Mouse (Mus musculus): Measurements from ENCODE around the gene Flnc.
"Not testable (repeated sequence)": the region's sequence is repeated elsewhere in the genome, so short reads cannot be mapped to it uniquely, and the experiment has no call there.

The Flnc gene

DNA sequence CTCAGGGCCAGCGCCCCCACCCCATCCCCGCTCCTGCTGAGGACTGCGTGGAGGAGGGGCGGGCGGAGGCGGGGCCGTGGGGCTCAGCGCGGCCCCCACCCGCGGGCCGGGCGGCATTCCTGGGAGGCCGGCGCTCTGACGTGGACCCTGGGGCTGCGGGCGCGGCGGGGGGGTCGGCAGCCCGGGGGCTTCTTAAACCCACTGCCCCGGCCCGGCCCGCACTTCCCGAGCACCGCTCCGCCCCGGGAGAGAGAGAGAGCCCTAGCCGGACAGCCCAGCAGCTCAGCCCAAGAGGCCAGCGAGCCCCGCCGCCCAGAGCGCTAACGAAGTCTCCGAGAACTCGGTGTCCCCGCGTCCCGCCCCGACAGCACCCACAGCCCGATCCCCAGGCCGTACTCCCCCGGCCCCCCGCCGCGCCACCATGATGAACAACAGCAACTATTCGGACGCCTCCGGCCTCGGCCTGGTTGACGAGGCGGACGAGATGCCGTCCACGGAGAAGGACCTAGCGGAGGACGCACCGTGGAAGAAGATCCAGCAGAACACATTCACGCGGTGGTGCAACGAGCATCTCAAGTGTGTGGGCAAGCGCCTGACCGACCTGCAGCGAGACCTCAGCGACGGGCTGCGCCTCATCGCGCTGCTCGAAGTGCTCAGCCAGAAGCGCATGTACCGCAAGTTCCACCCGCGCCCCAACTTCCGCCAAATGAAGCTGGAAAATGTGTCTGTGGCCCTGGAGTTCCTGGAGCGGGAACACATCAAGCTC is at the start of gene Flnc:
Gene Flnc (plus strand): TSS at position 219 of the 766 bp plus-strand sequence.
- DNase-seq = no peak

DNA sequence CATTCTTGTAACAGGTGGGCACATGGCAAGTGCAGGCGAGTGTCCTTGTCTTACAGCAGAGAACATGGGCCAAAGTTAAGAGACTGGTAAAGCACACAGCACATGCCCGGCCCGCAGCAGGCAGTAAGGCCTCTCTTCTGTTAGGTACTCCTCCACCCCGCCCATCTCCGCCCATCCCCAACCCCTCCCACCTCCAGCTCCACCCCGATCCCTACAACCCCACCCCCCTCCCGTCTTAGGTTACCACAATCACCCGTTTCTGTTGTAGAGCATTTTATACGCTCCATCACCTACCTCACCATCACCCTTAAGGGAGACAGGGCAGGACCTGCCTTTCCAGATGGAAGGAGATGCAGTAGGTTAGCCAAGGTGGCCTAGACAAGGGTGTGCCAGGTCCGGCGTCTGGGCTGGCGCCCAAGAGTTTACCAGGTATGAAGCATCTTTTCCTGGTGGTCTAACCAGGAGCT is 45.0 kb upstream of the Flnc start, which contains the start of gene Opn1sw:
Gene Opn1sw (minus strand): TSS at position 417 of the 467 bp plus-strand sequence.
- DNase-seq = no peak

DNA sequence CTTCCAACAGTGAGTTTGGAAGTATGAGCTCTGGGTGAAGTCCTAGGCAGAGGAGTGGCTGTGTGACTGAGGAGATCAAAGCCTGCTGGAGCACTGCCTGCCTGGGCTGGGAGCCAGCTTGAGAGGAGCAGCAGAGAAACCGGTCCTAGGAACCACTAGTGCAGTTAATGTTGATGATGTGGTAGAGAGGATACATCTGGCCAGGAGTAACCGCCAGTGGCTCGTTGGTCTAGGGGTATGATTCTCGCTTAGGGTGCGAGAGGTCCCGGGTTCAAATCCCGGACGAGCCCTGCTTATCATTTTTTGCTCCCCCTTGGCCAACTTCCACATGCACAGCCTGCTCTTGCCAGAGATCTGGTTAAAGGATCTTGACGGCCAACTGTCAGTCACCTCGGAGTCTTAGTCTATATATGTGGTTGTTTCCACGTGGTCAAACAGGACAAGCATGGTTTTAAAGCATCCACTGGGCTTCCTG is 44.4 kb upstream of the Flnc start:
- DNase-seq = peak; percentile 87 to 89

DNA sequence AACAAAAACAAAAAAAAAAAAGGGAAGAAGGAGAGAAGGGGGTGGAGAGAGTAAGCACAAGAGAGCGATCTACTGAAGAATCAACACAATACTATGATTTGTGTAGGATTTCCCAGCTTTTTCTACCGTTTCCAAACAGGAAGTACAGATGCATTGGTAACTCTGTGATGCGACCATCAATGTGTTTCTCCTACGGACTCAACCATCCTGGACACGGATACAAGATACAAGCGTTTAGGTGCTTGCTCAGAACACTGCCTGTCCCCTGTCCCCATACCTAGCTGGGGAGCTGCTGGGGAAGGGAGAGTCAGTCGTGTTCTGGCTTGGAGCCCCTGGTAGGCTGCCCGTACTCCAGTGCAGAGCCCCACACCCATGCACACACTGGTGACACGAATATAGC is 43.6 kb upstream of the Flnc start:
- DNase-seq = no peak

DNA sequence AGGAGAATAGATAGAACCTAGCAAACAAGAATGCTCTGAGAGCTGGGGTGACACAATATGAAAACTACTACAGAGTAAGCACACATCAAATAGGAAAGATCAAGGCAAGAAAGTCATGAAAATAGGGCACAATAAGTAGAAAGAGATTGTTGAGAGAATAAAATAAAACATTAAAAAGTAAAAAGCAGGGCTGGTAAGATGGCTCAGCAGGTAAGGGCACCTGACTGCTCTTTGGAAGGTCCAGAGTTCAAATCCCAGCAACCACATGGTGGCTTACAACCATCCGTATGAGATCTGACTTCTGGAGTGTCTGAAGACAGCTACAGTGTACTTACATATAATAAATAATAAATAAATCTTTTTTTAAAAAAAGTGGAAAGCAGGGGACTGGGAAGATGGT is 42.6 kb upstream of the Flnc start:
- not testable (repeated sequence) for DNase-seq

DNA sequence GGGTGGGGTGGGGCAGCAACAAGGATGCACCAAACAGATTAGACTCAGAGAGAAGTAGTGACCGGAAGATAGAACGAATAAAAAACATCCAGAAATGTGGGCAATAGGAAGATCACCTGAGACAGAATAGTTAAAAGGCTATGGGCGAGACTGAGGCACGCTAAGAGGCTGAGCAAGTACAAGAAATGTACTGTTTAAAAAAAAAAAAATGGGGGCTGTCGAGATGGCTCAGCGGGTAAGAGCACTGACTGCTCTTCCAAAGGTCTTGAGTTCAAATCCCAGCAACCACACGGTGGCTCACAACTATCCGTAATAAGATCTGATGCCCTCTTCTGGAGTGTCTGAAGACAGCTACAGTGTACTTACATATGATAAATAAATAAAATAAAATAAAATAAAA is 41.8 kb upstream of the Flnc start:
- not testable (repeated sequence) for DNase-seq

DNA sequence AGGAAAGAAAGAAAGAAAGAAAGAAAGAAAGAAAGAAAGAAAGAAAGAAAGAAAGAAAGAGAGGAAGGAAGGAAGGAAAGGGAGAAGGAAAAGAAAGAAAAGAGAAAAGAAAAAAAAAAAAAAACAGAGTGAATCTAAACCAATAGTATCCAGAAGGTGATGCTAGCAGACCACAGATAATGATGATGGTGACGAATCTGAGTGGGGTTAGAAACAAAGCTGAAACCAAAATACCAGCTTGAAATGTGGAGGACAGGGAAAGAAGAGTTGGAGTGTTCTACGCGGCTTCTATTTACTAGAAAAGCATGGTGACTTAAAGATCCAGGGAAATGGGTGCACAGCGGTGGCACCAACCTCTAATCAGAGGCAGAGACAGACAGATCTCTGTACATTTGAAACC is 41.3 kb upstream of the Flnc start:
- DNase-seq = no peak

DNA sequence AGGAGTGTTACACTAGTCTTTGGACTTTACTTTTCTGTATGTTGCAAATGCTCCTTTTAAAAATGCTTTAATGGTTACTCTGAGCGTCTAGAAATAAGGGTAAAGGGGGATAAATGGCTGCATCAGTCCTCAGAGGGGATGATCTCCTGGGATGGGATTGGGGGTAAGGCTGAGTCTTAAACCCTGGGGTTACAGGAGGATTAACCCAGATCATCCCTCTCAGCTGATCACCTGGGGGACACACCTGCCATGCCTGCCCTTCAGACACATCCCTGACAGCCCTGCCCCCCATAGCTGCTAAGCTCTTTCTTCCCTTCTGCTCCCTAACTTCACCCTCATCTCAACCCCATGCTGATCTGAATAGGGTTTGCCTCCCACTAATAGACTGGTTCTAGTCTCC is 38.8 kb upstream of the Flnc start:
- DNase-seq = no peak

DNA sequence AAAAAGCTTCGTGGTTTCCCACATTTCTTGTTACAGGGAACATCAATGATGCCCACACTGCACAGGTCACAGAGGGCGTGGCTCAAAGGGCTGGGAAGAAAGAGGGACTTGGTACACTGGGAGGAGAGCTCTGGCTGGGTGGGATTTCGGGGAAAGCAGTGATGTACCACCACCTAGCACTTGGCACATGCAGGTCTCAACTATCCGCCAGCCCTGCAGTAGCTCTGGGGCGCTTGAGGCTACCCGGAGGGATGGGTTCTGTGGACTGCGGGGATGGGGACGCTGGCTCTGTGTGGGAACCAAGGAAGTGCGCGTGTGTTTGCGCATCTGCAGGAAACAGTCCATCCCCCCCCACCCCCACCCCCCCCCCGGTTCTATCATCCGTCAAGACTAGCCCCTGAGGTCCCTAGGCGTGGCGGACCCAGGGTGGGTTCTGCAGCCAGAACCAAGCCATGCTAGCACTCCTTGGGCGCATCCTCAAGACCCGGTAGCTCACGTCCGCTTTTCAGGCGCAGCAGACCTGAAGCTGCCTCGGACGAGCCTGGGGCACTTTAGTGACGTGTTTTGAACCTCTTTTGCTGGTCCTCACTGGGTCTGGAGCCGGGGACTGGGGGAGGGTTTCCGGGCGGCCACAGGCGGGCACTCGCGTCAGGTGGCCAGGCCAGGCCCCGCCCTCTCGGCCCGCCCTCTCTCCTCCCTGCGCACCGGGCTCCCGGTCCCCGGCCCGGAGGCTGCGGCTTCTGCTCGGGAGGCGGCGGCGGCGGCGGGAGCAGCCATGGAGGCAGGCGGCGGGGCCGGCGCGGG is 36.9 kb upstream of the Flnc start, which contains the start of gene Ccdc136:
Gene Ccdc136 (plus strand): TSS at position 400 of the 804 bp plus-strand sequence.
- peak; percentile 65 to 73 for DNase-seq

DNA sequence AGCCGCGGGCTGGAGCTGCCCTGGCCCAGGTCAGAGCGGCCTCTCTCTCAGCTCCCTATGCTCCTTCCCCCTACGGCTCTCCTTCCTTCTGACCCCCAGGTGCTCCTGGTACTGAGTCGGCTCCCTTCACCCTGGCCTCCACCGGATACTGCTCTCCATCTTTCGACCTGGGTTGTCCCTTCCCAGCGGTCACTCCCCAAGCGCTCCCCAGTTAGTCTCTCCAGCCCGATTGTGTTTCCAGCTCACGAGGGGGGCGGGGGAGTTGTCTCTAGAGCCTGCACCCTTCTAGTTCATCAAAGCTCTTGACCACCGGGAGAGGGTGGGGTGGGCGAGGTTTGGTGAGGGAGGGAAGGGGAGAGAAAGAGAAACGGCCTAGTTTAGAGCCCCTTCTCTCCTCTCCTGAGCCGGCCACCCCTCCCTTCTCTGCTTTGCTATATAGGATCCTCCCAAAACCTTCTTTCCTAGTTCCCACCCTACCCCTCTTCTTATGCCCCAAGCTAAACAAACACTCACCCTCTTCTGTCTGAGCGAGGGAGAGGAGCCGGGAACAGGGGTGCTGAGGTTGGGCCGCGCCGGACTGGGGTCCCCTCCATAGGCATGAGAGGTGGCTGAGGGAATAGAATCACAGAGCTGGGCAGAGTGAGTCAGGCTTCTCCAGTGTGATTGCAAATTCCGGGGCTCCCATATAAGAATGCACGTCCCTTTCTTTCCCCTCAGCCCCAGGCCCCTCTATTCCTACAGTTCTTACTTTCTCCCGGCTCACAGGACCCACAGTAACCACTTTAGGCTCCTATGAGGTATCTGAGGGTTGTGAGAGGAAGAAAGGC is 36.1 kb upstream of the Flnc start:
- DNase-seq = no peak

DNA sequence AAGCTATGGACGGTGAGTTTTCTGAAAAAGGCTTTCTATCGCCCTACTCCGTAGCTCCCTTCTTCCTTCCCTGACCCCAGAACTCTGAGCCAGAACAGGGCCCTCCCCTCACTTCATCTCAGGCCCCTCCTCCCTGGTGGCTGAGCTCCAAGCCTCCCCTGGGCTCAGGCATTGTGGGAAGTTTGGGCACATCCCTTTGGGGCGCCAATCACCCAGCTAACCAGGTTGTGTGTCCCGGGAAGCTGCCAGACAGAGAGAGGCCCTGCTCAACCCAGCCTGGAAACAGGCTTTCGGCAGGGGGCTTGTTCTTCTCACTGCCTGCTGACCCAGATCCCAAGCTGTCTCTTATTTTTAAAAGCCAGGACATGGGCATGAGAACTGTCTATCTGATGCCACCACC is 35.5 kb upstream of the Flnc start:
- no peak for DNase-seq

DNA sequence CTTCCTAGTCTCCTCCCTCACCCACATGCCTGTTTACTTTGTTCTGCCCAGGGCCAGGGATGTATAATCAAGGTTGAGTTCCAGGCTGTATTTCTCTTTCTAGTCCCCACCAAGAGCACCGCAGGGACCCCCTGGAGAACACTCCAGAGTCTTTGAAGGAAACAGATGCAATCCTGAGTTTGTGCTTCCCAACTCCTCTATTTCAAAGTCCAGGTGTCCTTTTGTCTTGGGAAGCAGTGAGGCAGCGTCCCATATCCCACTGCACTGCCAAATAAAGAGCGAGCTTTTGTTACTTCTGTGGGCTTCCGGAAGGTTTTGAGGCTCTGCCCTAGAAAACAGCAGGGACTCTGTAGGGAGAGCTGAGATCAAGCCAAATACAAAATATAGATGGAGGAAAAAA is 33.2 kb upstream of the Flnc start:
- DNase-seq = no peak

DNA sequence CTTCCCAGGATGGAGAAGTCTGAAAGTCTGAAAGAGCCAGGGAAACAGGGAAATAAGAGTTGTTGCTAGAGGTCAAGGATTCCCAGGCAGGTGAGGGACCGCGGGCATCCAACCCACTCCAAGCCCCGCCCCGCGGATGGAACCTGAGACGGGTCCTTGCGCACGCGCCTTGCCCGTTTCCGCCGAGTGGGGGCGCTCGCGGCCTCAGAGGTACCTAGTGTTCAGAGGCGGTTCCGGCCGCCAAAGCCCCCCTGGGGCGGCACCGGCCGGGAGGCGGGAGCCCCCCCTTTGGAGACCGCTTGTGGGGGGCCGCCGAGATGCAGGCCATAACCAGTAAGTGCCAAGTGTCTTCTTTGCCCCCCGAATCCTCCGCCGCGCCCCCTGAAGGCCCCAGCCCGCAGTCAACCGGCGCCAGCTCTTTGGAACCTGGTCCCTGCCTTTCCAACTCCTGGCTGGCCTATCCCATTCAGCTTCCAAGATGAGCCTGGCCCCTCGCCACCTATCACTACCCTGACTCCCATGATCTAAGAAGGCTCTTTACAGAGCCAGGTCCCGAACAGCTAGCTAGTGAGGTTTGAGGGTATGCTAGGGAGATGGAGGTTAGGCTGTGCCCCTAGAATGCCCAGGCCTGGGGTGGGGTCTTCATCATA is 30.2 kb upstream of the Flnc start:
- DNase-seq = peak in 1 of 2 experiments; percentile 5

DNA sequence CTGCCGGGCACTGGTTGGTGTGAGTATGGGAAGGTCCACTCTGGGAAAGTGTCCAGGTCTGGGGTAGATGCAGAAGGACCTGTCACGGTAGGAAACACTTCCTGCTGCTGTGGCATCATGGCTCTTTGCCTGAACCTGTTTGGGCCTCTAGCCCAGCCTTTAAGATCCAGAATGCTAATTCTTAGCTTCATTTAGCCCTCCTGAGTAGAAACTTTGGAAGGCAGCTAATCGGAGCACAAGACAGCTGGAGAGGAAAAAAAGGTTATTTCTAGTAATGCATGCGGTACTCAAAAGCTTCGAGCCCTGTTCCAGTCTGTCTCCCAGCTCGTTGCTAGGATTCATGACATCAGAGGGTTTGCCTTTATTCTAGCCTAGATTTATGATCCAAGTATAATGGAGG is 26.6 kb upstream of the Flnc start:
- DNase-seq = no peak

DNA sequence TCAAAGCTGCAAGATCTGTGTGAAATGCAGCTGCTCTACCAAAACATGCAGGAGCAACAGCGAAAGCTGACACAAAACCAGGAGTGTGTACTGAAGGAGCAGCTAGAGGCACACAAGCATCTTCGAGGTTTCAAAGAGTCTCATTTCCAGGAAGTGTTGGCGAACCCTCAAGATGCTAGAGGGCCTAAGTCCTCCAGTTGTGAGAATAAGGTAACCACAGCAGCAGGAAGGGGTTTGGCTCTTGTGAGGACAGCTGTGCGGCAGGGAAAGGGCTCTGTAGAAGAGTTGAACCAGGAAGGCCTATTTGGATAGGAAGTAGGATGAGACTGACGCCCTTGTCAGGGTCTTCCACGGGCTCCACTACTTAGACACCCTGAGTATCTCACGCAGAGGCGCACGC is 17.6 kb upstream of the Flnc start:
- DNase-seq = no peak

DNA sequence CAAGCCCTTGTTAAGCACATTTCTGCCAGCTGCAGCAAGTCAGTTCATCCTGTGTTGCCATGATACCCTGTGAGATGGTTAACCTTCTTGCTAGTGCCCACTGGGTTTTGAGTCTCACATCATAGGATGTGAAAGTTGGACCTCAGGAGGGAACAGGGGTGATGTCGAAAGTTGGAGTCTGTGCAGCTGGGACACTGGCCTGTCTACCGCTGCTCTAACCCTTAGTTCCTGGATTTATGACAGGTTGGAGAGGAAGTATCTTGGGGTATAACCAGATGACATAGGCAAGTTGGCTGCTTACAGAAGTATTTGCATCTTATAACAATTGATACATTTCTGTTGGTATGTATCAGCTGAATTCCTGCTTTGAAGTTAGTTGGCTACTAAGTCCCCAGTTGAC is 12.5 kb upstream of the Flnc start:
- no peak for DNase-seq

DNA sequence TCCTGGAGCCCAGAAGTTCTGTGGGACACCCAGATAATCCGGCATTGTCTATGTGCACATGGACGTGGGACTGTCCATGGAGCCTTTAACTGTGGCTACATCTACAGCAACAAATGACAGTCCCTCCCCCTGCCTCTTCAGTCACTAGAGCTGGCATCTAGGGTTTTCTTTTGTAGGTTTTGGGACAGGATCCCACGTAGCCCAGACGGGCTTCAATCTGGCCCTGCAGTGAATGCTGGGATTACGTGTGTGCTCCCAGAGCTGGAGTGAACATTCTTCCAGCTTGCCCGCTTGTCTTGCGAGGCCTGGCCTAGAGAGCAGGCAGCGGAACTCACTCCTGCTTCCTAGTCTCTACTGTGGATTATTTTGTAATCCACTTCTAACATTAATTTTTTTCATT is 7.9 kb upstream of the Flnc start:
- DNase-seq = no peak

DNA sequence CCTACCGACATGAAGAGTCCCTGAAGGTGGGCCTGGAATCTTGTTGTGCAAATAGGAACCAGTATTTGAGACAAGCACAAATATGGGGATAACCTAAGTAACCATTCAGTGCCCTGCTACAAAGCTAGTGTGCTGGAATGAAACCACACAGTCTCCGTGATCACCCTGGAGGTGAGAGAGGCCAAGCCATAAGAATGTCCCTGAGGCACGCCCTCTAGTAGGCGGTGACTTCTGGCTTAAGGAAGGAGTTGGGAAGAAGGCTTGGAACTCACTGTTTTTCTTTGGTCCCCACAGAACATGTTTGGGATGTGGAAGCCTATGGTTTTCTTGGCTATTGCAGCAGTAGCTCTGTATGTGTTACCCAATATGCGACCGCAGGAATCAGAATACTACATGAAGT is 6.7 kb upstream of the Flnc start:
- no peak for DNase-seq

DNA sequence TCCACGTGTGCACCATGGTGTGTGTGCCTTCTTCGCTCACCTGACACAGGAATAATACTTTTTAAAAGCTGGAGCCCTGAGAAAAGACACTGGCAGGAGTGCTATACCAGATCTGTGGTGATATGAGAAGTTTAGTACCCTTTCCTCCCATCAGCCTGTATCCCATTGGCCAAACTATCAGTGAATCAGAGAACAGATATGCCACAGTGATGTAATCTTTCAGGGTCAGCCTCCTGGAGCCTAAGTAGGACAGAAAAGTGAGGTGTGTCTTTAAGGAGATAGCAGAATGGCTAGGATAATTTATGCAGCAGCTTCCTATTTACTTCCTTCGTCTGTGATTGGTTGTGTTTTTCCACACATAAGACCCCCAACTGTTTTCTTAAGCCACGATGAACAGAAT is 4.9 kb upstream of the Flnc start:
- no peak for DNase-seq

DNA sequence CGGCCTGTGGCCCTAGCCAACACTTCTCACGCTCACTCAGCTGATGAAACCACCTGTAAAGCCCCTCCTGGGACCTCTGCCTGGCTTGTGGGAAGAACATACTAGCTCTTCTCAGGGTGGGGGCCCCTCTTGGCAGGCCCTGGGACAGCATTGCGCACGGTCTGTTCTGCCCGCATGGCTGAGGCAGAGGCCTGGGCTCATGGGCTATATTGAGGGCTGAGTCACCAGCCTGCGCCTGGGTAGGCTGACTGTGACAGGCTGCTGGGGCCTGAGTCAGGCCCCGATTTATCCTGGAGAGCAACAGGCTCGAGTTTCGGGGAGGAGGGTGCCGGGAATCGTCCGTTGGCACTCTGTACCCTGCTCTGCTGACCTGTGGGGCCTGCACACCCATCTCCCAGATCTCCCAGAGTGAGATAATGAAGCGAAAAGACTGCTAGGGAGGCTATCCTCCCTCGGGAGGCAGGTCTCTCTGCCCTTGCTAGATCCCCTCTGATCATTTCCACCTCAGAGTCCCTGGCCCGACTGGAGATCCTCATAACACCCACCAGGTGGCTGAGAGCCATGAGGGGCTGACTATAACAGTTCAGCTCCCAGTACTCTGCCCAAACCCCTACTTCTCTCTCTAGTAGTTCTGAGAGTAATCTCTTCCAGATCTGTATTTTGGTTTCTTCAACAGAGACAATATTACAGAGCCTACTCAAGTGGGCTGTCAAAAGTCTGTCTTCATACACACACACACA is 2.2 kb upstream of the Flnc start:
- DNase-seq = no peak

DNA sequence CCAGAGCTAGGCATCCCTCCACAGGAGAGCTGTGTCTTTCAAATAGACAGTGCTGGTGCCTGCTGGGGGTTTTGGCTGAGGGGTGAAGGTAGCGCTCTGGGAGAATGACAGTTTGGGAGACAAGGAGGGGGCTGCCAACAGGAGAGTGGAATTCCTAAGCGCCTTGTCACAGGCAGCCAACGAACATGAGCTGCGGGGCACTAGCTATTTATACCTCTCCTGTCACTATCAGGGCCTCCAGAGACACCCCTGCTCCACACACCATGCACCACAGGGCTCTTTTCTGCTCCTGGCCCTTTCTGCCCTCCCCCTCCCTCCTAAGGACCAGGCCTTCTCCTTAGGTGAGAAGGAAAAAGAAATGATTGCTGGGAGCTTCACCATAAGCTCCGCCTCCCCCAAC is 1.6 kb upstream of the Flnc start:
- DNase-seq = no peak

DNA sequence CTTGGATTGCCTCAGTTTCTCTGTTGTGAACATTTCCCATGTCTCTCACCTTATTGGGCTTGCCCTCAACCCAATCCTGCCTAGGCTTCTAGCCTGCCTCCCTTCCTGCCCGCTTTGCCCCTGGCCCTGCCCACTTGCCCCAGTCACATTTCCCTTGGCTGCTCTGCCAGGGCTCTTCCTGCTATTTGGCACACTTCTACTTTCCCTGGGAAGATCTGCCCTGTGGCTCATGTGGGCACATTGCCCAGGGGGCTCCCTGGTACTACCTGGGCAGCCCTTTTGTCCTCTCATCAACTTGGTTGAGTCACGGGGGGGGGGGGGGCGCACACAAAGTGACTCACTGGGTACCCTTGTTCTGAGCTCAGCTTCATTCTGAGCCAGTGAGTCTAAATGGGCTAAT is 900 bp upstream of the Flnc start:
- DNase-seq = no peak
